Mouse (Mus musculus): Measurements from ENCODE around the gene Ror1. TPM values are rescaled to one million over a fixed set of nuclear protein-coding genes. Genes with fewer than 3 reads are reported as not detected.

The Ror1 gene
- polyA plus RNA-seq, 1 experiment from 2014 or later = 1.5 TPM

DNA sequence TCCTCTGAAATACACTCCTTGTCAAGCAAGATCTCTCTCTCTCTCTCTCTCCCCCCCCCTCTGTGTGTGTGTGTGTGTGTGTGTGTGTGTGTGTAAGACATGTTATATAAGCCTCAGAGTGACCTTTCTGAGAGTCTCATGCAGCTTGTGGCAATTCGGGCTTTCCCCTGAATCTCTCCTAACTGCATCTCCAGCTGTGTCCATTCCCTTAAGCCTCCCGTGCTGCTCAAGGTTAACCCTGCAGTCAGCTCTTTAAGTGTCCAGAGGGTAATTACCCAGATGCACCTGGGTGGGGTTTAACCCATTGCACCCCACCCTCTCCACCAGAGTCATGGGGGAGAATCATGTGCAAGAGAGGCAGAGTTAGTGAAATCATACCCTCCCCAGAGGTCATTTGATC, 105.7 kb downstream of the Ror1 start:
- WGBS = 60% methylated on average over 2 of the region's 2 CpGs
- H3K36me3 ChIP-seq (ENCODE audit: control insufficient read depth, insufficient read depth, low read length) = no peaks in the 10 kb centered on the region
- H3K4me1 ChIP-seq (ENCODE audit: control insufficient read depth, insufficient read depth, low read length) = no peaks in the 10 kb centered on the region
- no peak overlapping the region for H3K27ac ChIP-seq (replicated peaks; ENCODE audit: low read depth, low read length)
- H3K9ac ChIP-seq (replicated peaks; ENCODE audit: low read length) = no peak overlapping the region
- H3K27me3 ChIP-seq (ENCODE audit: control insufficient read depth, insufficient read depth, low read length) = no peaks in the 10 kb centered on the region
- DNase-seq = no peak
- H3K9me3 ChIP-seq (ENCODE audit: control insufficient read depth, low read length) = no peaks in the 10 kb centered on the region
- ATAC-seq (ENCODE audit: low FRiP score, low TSS enrichment) = no peak
- no peak overlapping the region for H3K4me2 ChIP-seq (ENCODE audit: low read length)
- no peak overlapping the region for H3K4me3 ChIP-seq (replicated peaks; ENCODE audit: low read depth, low read length)

GRCm38 (mm10) chr4:100203066-100203465, 107.5 kb downstream of the Ror1 start:
- no peaks in the 10 kb centered on the region for H3K4me1 ChIP-seq (ENCODE audit: control insufficient read depth, insufficient read depth, low read length)
- no peak overlapping the region for H3K27ac ChIP-seq (replicated peaks; ENCODE audit: low read depth, low read length)
- H3K4me2 ChIP-seq (ENCODE audit: low read length) = no peak overlapping the region
- no peak overlapping the region for H3K4me3 ChIP-seq (replicated peaks; ENCODE audit: low read depth, low read length)
- H3K27me3 ChIP-seq (ENCODE audit: control insufficient read depth, insufficient read depth, low read length) = no peaks in the 10 kb centered on the region
- ATAC-seq (ENCODE audit: low FRiP score, low TSS enrichment) (no peak), DNase-seq (no peak)
- no peaks in the 10 kb centered on the region for H3K9me3 ChIP-seq (ENCODE audit: control insufficient read depth, low read length)
- no peaks in the 10 kb centered on the region for H3K36me3 ChIP-seq (ENCODE audit: control insufficient read depth, insufficient read depth, low read length)
- WGBS = 79% methylated on average over 5 of the region's 5 CpGs
- no peak overlapping the region for H3K9ac ChIP-seq (replicated peaks; ENCODE audit: low read length)

DNA sequence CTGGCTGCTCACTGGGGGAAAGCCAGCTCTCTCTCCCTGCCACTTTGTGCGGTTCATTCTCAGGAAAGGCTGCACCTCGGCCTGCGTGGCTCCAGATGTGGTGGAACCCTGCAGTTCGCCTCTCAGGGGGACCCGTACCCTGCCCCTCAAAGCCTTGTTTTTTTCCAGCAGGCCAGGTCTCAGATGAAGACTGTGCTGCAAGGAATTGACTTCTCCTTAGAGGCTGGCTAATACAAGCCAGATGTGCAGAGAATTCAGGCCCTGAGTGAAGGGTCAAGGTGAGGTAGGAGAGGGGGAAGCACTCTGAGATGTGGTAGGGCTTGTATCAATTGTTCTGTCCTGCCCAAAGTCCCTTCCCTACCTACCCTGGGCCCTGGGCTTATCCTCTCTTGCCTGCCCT, 108.1 kb downstream of the Ror1 start:
- no peak overlapping the region for H3K4me3 ChIP-seq (replicated peaks; ENCODE audit: low read depth, low read length)
- H3K4me1 ChIP-seq (ENCODE audit: control insufficient read depth, insufficient read depth, low read length) = no peaks in the 10 kb centered on the region
- no peak overlapping the region for H3K27ac ChIP-seq (replicated peaks; ENCODE audit: low read depth, low read length)
- no peaks in the 10 kb centered on the region for H3K9me3 ChIP-seq (ENCODE audit: control insufficient read depth, low read length)
- WGBS = 73% methylated on average over 5 of the region's 5 CpGs
- H3K27me3 ChIP-seq (ENCODE audit: control insufficient read depth, insufficient read depth, low read length) = no peaks in the 10 kb centered on the region
- H3K36me3 ChIP-seq (ENCODE audit: control insufficient read depth, insufficient read depth, low read length) = no peaks in the 10 kb centered on the region
- DNase-seq (no peak), ATAC-seq (ENCODE audit: low FRiP score, low TSS enrichment) (no peak)
- H3K9ac ChIP-seq (replicated peaks; ENCODE audit: low read length) = no peak overlapping the region
- H3K4me2 ChIP-seq (ENCODE audit: low read length) = no peak overlapping the region

GRCm38 (mm10) chr4:100204381-100204780, 108.8 kb downstream of the Ror1 start:
- Histone ChIP-seq H3K9ac (replicated peaks; ENCODE audit: low read length) (no peak overlapping the region), H3K4me3 (replicated peaks; ENCODE audit: low read depth, low read length) (no peak overlapping the region), H3K9me3 (ENCODE audit: control insufficient read depth, low read length) (no peaks in the 10 kb centered on the region), H3K36me3 (ENCODE audit: control insufficient read depth, insufficient read depth, low read length) (no peaks in the 10 kb centered on the region), H3K27ac (replicated peaks; ENCODE audit: low read depth, low read length) (no peak overlapping the region), H3K4me1 (ENCODE audit: control insufficient read depth, insufficient read depth, low read length) (no peaks in the 10 kb centered on the region), H3K27me3 (ENCODE audit: control insufficient read depth, insufficient read depth, low read length) (no peaks in the 10 kb centered on the region), H3K4me2 (ENCODE audit: low read length) (no peak overlapping the region)
- 85% methylated on average over 12 of the region's 12 CpGs for WGBS
- ATAC-seq (ENCODE audit: low FRiP score, low TSS enrichment) (no peak), DNase-seq (no peak)

DNA sequence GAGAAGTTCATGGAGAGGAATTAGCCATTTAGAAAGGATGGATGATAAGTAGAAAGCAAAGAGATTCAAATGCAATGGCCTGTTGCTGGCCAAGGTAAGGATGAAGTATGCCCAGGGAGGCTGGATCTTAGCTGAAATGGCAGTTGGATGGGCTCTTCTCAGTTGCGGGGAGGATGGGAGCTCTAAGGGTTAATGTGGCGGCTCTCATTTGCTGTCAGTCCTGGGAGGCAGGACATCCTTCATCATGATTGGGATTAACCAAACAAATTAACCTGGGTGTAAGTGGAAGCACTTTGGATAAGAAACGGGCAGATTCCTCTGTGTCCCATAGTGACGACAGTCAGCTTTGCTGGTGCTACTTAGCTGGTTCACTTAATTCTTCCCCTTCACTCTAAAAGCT, 112.5 kb downstream of the Ror1 start:
- Histone ChIP-seq H3K4me2 (ENCODE audit: low read length) (no peak overlapping the region), H3K9ac (replicated peaks; ENCODE audit: low read length) (no peak overlapping the region), H3K4me1 (ENCODE audit: control insufficient read depth, insufficient read depth, low read length) (no peaks in the 10 kb centered on the region), H3K27ac (replicated peaks; ENCODE audit: low read depth, low read length) (no peak overlapping the region), H3K27me3 (ENCODE audit: control insufficient read depth, insufficient read depth, low read length) (no peaks in the 10 kb centered on the region), H3K4me3 (replicated peaks; ENCODE audit: low read depth, low read length) (no peak overlapping the region), H3K9me3 (ENCODE audit: control insufficient read depth, low read length) (no peaks in the 10 kb centered on the region), H3K36me3 (ENCODE audit: control insufficient read depth, insufficient read depth, low read length) (no peaks in the 10 kb centered on the region)
- DNase-seq (no peak), ATAC-seq (ENCODE audit: low FRiP score, low TSS enrichment) (no peak)
- WGBS = 65% methylated on average over 4 of the region's 4 CpGs

DNA sequence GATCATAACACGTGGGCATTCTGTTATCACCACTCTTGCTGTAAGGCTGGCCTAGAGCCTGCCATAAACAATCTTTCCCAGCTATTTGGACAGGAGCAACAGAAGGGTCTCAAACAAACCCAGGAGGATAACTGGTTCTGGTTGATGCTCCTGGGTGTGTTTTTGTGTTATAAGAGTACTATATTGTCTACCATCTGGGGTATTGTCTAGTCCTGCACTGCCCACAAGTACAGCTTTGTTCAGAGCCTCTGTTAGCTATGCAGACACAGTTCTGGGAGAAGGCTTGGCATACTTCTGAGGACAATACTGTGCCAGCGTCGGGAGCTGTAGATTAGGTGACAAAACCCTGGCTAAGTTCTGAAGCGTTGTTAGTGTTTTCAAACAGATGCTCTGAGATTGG, 113.5 kb downstream of the Ror1 start:
- Histone ChIP-seq H3K9me3 (ENCODE audit: control insufficient read depth, low read length) (no peaks in the 10 kb centered on the region), H3K27me3 (ENCODE audit: control insufficient read depth, insufficient read depth, low read length) (no peaks in the 10 kb centered on the region), H3K4me3 (replicated peaks; ENCODE audit: low read depth, low read length) (no peak overlapping the region), H3K36me3 (ENCODE audit: control insufficient read depth, insufficient read depth, low read length) (no peaks in the 10 kb centered on the region), H3K9ac (replicated peaks; ENCODE audit: low read length) (no peak overlapping the region), H3K4me2 (ENCODE audit: low read length) (no peak overlapping the region), H3K4me1 (ENCODE audit: control insufficient read depth, insufficient read depth, low read length) (no peaks in the 10 kb centered on the region), H3K27ac (replicated peaks; ENCODE audit: low read depth, low read length) (no peak overlapping the region)
- DNase-seq (no peak), ATAC-seq (ENCODE audit: low FRiP score, low TSS enrichment) (no peak)
- WGBS = 72% methylated on average over 4 of the region's 4 CpGs

DNA sequence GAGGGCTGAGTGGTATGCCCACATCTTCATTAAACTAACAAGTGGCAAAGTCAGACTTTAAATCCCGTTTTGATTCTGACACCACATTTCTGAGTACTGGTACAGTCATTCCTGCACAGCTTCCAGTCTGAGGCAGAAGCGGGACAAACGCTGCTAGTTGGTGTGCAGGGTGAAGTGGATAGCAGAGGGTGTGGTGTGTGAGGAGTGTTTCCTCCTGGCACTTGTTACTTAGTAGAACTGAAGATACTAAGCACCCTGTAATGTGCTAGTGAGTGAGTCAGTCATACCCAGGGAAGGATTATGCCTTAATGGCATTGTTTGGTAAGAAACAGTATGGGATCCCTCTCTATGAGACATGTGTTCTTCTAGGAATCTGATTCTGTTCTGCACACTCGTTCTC, 115.7 kb downstream of the Ror1 start:
- H3K4me1 ChIP-seq (ENCODE audit: control insufficient read depth, insufficient read depth, low read length) = no peaks in the 10 kb centered on the region
- H3K27ac ChIP-seq (replicated peaks; ENCODE audit: low read depth, low read length) = no peak overlapping the region
- H3K4me3 ChIP-seq (replicated peaks; ENCODE audit: low read depth, low read length) = no peak overlapping the region
- no peak overlapping the region for H3K9ac ChIP-seq (replicated peaks; ENCODE audit: low read length)
- H3K36me3 ChIP-seq (ENCODE audit: control insufficient read depth, insufficient read depth, low read length) = no peaks in the 10 kb centered on the region
- H3K9me3 ChIP-seq (ENCODE audit: control insufficient read depth, low read length) = no peaks in the 10 kb centered on the region
- H3K4me2 ChIP-seq (ENCODE audit: low read length) = no peak overlapping the region
- no peaks in the 10 kb centered on the region for H3K27me3 ChIP-seq (ENCODE audit: control insufficient read depth, insufficient read depth, low read length)
- ATAC-seq (ENCODE audit: low FRiP score, low TSS enrichment) (no peak), DNase-seq (no peak)
- 76% methylated on average over 4 of the region's 4 CpGs for WGBS

- H3K4me1 ChIP-seq (ENCODE audit: control insufficient read depth, insufficient read depth, low read length) = no peaks in the 10 kb centered on the region
- no peak overlapping the region for H3K27ac ChIP-seq (replicated peaks; ENCODE audit: low read depth, low read length)
- H3K36me3 ChIP-seq (ENCODE audit: control insufficient read depth, insufficient read depth, low read length) = no peaks in the 10 kb centered on the region
- H3K9ac ChIP-seq (replicated peaks; ENCODE audit: low read length) = no peak overlapping the region
- 67% methylated on average over 13 of the region's 13 CpGs for WGBS
- no peaks in the 10 kb centered on the region for H3K9me3 ChIP-seq (ENCODE audit: control insufficient read depth, low read length)
- no peak overlapping the region for H3K4me2 ChIP-seq (ENCODE audit: low read length)
- no peak overlapping the region for H3K4me3 ChIP-seq (replicated peaks; ENCODE audit: low read depth, low read length)
- no peak for ATAC-seq (ENCODE audit: low FRiP score, low TSS enrichment)
- peak; percentile 7 for DNase-seq
- H3K27me3 ChIP-seq (ENCODE audit: control insufficient read depth, insufficient read depth, low read length) = no peaks in the 10 kb centered on the region
These were observed 119.0 kb downstream of the Ror1 start for GRCm38 (mm10) chr4:100214324-100215215.

GRCm38 (mm10) chr4:100216587-100216986, 121.0 kb downstream of the Ror1 start:
- Histone ChIP-seq H3K4me3 (replicated peaks; ENCODE audit: low read depth, low read length) (no peak overlapping the region), H3K27me3 (ENCODE audit: control insufficient read depth, insufficient read depth, low read length) (no peaks in the 10 kb centered on the region), H3K4me2 (ENCODE audit: low read length) (no peak overlapping the region), H3K9ac (replicated peaks; ENCODE audit: low read length) (no peak overlapping the region), H3K9me3 (ENCODE audit: control insufficient read depth, low read length) (no peaks in the 10 kb centered on the region), H3K36me3 (ENCODE audit: control insufficient read depth, insufficient read depth, low read length) (no peaks in the 10 kb centered on the region), H3K27ac (replicated peaks; ENCODE audit: low read depth, low read length) (no peak overlapping the region), H3K4me1 (ENCODE audit: control insufficient read depth, insufficient read depth, low read length) (no peaks in the 10 kb centered on the region)
- 84% methylated on average over 3 of the region's 3 CpGs for WGBS
- DNase-seq = no peak
- no peak for ATAC-seq (ENCODE audit: low FRiP score, low TSS enrichment)

Measured in midbrain, embryonic 14.5 days (tissue).